Mouse (Mus musculus) midbrain, embryonic 16.5 days (tissue): Measurements from ENCODE around the gene Rbms1. TPM values are rescaled to one million over a fixed set of nuclear protein-coding genes. Genes with fewer than 3 reads are reported as not detected.

Source experiments
- ATAC-seq: fragments of 200-750 bp; cut with Nextera tagmentation; 2 replicates; pipeline ENCODE4 v1.8.0; 2017; ENCODE audit warnings: moderate TSS enrichment
- H3K27ac ChIP-seq: fragments of 300-500 bp; sonication (generic); 2 replicates; pipeline ENCODE4 v1.5.1; 2014; ENCODE audit warnings: mild to moderate bottlenecking, low read length, mixed read lengths
- H3K27me3 ChIP-seq: fragments of 300-500 bp; sonication (generic); 2 replicates; pipeline ENCODE4 v1.6.1; 2014; ENCODE audit warnings: low read depth, low read length, mixed read lengths; ENCODE audit not compliant: control insufficient read depth, insufficient read depth
- H3K36me3 ChIP-seq: fragments of 300-500 bp; sonication (generic); 2 replicates; pipeline ENCODE4 v1.6.1; 2014; ENCODE audit warnings: mild to moderate bottlenecking, low read length, moderate library complexity, mixed read lengths; ENCODE audit not compliant: control insufficient read depth, insufficient read depth
- H3K4me1 ChIP-seq: fragments of 300-500 bp; sonication (generic); 2 replicates; pipeline ENCODE4 v1.6.1; 2014; ENCODE audit warnings: mild to moderate bottlenecking, low read length, mixed read lengths; ENCODE audit not compliant: control insufficient read depth, insufficient read depth
- H3K4me2 ChIP-seq: fragments of 300-500 bp; sonication (generic); 2 replicates; pipeline ENCODE4 v1.6.1; 2014; ENCODE audit warnings: mild to moderate bottlenecking, low read length, mixed read lengths
- H3K4me3 ChIP-seq: fragments of 300-500 bp; sonication (generic); 2 replicates; pipeline ENCODE4 v1.5.1; 2014; ENCODE audit warnings: low read depth, mild to moderate bottlenecking, low read length, moderate library complexity, mixed read lengths
- H3K9ac ChIP-seq: fragments of 300-500 bp; sonication (generic); 2 replicates; pipeline ENCODE4 v1.6.1; 2014; ENCODE audit warnings: low read depth, low read length, mixed read lengths
- H3K9me3 ChIP-seq: fragments of 300-500 bp; sonication (generic); replicated peaks from 2 replicates; pipeline ENCODE4 v1.6.1; 2014; ENCODE audit warnings: mild to moderate bottlenecking, low read length, mixed read lengths; ENCODE audit not compliant: control insufficient read depth, poor library complexity, severe bottlenecking
- WGBS: fragments of 180-500 bp; shearing (Covaris S2); extraction: QIAGEN DNeasy Blood & Tissue Kit; methylation state at CpG from one replicate; pipeline ENCODE4 v1.1.7; 2014; 5-methylcytosine and 5-hydroxymethylcytosine counted together
- polyA plus RNA-seq: library from polyadenylated mRNA; unstranded; fragments of >200 nt; fragmentation: Nextera tagmentation; extraction: Ambion mirVana; gene quantifications from 2 replicates; pipeline ENCODE4 v1.2.1, GENCODE M21; 2015

Rbms1 gene
- polyA plus RNA-seq, 1 experiment from 2014 or later, result 43.7 TPM

DNA sequence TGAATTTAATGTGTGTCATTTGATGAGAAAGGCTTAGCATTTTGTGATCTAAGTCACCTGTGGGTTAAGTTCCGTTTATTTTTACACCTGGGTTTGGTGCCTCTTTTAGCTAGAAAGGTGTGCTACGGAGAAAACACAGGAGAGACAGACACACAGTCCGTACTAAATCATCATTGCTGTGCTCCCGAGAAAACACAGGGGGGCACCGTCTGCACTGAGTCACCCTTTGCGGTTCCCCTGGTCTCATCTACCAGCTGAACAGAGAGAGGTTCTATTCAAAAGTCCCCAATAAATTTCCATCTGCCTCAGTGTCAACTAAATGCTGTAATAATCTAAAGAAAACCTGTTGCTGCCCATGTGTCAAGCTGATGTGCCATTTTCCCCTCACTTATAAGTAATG, 232.1 kb downstream of the Rbms1 start:
- H3K9ac ChIP-seq, result no peak overlapping the region
- WGBS, result 46% methylated on average over 6 of the region's 6 CpGs
- H3K27me3 ChIP-seq, result no peaks in the 10 kb centered on the region
- H3K9me3 ChIP-seq, result no peaks in the 10 kb centered on the region
- no peak overlapping the region for H3K4me2 ChIP-seq
- ATAC-seq, result no peak
- H3K27ac ChIP-seq, result no peak overlapping the region
- H3K36me3 ChIP-seq, result no peaks in the 10 kb centered on the region
- H3K4me1 ChIP-seq, result no peaks in the 10 kb centered on the region
- no peak overlapping the region for H3K4me3 ChIP-seq

DNA sequence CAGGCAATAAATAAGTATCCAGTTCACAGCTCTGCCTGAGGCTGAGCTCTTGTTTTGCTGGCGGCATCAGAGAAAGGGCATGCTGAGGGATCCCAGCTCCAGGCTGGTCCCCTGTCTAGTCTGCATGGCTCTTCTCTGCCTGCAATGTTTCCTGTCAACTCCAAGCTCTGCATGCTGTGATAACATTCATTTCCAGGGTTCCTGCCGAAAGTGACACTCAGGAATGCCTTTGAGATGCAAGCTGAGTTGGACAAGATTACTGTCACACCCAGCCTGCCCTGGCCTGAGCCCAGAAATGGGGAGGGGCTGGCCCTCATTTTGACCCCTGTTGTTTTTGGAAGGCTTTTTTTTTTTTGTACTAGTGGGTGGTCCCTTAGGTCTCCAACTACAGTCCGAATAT, 233.0 kb downstream of the Rbms1 start:
- no peak for ATAC-seq
- Histone ChIP-seq H3K4me3 (no peak overlapping the region), H3K4me2 (no peak overlapping the region), H3K27ac (no peak overlapping the region), H3K4me1 (no peaks in the 10 kb centered on the region), H3K36me3 (no peaks in the 10 kb centered on the region), H3K9ac (no peak overlapping the region), H3K27me3 (no peaks in the 10 kb centered on the region), H3K9me3 (no peaks in the 10 kb centered on the region)
- 29% methylated on average over 3 of the region's 3 CpGs for WGBS

DNA sequence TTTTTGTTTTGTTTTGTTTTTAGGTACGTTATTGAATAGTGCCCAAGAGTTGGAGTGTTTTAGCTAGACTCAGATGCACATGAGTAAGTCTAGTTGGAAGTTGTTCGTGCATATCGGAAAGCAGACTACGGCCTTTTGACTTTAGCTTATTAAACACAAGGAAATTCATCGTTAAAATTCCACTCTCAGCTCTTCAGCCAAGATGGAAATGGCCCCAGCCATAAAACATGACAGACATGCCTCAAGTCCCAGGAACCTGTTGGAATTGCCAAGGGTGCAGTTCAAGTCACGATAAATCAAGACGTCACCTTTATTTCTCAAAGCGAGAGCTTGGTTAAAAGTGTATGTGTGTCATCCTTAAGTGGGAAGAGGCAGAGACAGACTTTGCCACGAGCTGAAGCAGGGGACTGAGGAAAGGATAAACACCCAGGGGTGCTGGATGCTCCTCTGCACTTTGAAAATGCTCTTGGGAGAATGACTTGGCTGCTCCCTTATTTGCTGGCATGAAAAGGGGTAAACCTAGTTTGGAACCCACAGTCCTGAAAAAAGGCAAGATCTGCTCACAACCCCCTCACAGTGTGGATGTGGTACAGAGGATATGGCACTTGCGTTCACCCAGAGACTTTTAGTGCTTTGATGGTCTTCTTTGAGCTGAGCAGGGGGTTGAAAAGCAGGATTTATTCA, 233.9 kb downstream of the Rbms1 start:
- H3K9me3 ChIP-seq, result no peaks in the 10 kb centered on the region
- no peaks in the 10 kb centered on the region for H3K4me1 ChIP-seq
- no peak overlapping the region for H3K4me2 ChIP-seq
- H3K27ac ChIP-seq, result no peak overlapping the region
- no peak overlapping the region for H3K9ac ChIP-seq
- 73% methylated on average over 10 of the region's 10 CpGs for WGBS
- H3K36me3 ChIP-seq, result no peaks in the 10 kb centered on the region
- no peaks in the 10 kb centered on the region for H3K27me3 ChIP-seq
- ATAC-seq, result no peak
- H3K4me3 ChIP-seq, result no peak overlapping the region

DNA sequence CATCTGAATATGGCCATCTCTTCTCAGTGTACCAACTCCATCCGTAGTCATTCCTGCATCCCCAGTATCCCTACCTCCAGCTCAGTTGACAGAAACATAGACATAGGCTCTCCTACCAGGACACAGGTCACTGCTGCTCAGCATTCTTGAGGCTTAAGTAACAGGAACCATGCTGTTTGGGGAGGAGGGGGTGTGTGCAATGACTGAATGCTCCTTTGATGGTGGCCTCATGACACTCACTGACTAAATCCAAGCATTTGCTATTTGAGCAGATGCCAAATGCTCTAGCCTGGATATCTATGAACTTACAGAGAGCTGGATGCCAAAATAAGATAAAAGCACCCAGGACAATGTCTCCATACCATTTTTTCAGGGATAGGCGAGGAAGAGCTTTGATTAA, 238.3 kb downstream of the Rbms1 start:
- Histone ChIP-seq H3K4me2 (no peak overlapping the region), H3K4me1 (no peaks in the 10 kb centered on the region; the same call in 1 of the 2 replicates), H3K9me3 (no peaks in the 10 kb centered on the region), H3K27me3 (no peaks in the 10 kb centered on the region), H3K4me3 (no peak overlapping the region), H3K9ac (no peak overlapping the region), H3K36me3 (no peaks in the 10 kb centered on the region), H3K27ac (no peak overlapping the region)
- 65% methylated on average over 2 of the region's 2 CpGs for WGBS
- ATAC-seq, result no peak

DNA sequence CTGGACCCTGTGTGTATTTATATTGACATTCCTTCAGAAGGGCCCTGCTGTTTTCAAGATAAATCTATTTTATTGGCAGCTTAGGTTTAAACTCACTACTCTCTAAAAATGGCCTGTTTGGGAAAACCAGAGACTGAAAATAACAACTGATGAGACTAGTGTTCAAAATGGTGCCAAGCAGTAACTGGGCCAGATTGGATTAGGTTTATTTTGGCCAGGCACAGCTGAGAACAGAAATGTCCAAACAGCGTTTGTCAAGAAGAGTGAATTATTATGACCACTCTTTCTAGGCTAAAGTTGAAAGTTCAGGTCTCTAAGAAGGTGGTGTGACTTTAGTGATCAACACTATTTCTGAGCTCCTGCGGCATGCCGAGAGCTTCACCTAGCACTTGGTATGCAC, 240.0 kb downstream of the Rbms1 start:
- Histone ChIP-seq H3K4me1 (no peaks in the 10 kb centered on the region; the same call in 1 of the 2 replicates), H3K36me3 (no peaks in the 10 kb centered on the region), H3K27me3 (no peaks in the 10 kb centered on the region), H3K9ac (no peak overlapping the region), H3K4me3 (no peak overlapping the region), H3K27ac (no peak overlapping the region), H3K9me3 (no peaks in the 10 kb centered on the region), H3K4me2 (no peak overlapping the region)
- WGBS, result 90% methylated on average over 3 of the region's 3 CpGs
- ATAC-seq, result no peak

DNA sequence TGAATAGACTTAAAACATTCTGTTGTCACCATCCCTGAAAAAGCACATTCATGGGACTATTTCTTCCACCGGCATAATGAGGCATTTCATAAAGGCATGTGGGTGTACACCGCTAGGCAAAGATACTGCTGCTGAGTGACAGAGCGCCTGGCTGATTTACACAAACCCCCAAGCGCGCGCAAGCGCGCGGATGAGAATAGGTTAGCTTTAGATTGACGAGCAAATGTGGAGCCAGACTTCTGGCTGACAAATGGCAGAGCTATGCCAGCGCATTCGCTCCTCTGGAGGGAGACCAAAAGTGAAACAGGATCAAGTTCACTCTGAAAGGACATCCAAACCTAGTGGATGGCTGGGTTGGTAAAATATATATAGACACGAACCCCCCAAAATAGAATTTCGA, 240.5 kb downstream of the Rbms1 start, which contains the start of gene Itgb6:
Gene Itgb6, minus strand, starts transcription at position 130 of the 400 bp plus-strand sequence.
- no peak within 1 kb of the TSS for H3K27ac ChIP-seq
- WGBS, result 64% methylated on average over 14 of the region's 14 CpGs
- H3K9ac ChIP-seq, result no peak within 1 kb of the TSS
- ATAC-seq, result peak; percentile 73
- H3K4me2 ChIP-seq, result peak within 1 kb of the TSS; percentile 31; the same call in 1 of the 2 replicates
- H3K9me3 ChIP-seq, result no peaks in the 10 kb centered on the region
- H3K27me3 ChIP-seq, result no peaks in the 10 kb centered on the region
- no peaks in the 10 kb centered on the region for H3K36me3 ChIP-seq
- no peak within 1 kb of the TSS for H3K4me3 ChIP-seq
- H3K4me1 ChIP-seq, result no peaks in the 10 kb centered on the region; the same call in 1 of the 2 replicates

DNA sequence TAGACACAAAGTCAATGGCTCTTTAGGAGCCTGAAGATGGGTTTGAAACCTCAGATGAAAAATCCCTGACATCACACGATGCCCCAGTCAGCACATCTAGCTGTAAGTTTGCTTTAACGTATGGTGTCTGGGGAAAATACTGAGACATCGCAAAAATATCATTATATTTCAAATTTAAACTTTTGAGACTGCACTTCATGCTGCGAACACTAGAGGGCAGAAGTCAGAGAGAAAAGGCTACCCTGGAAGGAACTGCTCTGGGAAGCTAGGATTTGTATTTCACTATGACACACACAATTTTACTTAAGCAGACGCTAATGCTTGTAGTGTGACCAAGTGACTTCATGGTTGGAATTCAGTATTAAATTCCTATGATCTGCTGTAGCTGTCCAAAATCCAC, 242.1 kb downstream of the Rbms1 start:
- Histone ChIP-seq H3K27ac (no peak overlapping the region), H3K4me2 (no peak overlapping the region)
- WGBS, result 20% methylated on average over 5 of the region's 5 CpGs

DNA sequence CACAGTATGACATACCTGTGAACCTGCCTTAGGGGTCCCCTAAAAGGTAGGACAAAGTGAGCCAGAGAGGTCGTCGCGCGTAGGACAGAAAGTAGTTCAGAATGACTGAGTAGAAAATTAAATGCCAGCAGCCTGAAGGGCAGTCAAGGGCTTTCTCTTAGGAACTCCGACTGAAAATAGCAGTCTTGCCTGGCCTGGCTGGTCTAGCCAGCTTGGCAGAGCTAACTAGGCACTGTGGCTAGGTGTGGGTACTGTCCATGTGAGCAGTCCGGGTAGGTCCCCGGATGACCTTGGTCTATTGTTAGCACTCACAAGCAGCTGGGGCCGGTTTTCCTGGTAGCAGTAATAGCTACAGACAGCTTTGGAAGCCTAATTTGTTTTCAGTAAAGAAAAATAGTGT, 242.8 kb downstream of the Rbms1 start:
- WGBS, result 76% methylated on average over 8 of the region's 8 CpGs

More for the DNA sequence above, 242.1 kb downstream of the Rbms1 start:
- ATAC-seq, result 0 out of 2 replicates have a peak, but pooled peaks have one; percentile 47
- Histone ChIP-seq H3K4me1 (no peaks in the 10 kb centered on the region; the same call in 1 of the 2 replicates), H3K9me3 (no peaks in the 10 kb centered on the region), H3K27me3 (no peaks in the 10 kb centered on the region), H3K36me3 (no peaks in the 10 kb centered on the region), H3K9ac (no peak overlapping the region), H3K4me3 (no peak overlapping the region)

DNA sequence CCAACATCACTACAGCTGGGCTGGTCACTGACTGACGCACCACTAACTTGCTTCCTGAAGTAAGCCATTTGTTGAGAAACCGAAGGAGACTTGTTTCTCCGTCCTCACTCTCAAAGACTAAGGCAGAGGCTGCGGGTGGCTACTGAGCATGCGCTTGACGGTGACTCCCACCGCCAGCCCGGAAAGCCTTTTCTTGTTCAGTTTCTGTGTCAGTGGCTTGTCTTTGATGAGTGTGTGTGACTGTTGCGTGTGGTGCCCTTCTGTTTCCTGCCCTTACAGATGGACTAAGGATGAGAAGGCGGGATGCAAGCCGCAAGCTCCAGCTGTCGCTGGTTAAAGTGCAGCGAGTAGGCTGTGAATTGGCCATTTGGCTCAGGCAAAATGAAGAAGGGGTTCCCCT, 245.6 kb downstream of the Rbms1 start:
- H3K9ac ChIP-seq, result no peak overlapping the region
- no peak for ATAC-seq
- no peak overlapping the region for H3K27ac ChIP-seq
- peaks cover 17% of the 10 kb centered on the region for H3K4me1 ChIP-seq
- 67% methylated on average over 13 of the region's 13 CpGs for WGBS
- H3K36me3 ChIP-seq, result no peaks in the 10 kb centered on the region
- peak overlapping the region; percentile 28 for H3K4me2 ChIP-seq
- H3K4me3 ChIP-seq, result no peak overlapping the region
- H3K9me3 ChIP-seq, result no peaks in the 10 kb centered on the region
- H3K27me3 ChIP-seq, result no peaks in the 10 kb centered on the region

More for the DNA sequence above, 242.8 kb downstream of the Rbms1 start:
- H3K36me3 ChIP-seq, result no peaks in the 10 kb centered on the region
- no peak overlapping the region for H3K4me3 ChIP-seq
- no peak overlapping the region for H3K27ac ChIP-seq
- H3K9me3 ChIP-seq, result no peaks in the 10 kb centered on the region
- no peak overlapping the region for H3K9ac ChIP-seq
- no peaks in the 10 kb centered on the region for H3K27me3 ChIP-seq
- H3K4me1 ChIP-seq, result peaks cover under 1% of the 10 kb centered on the region; the same call in 1 of the 2 replicates
- H3K4me2 ChIP-seq, result no peak overlapping the region
- ATAC-seq, result no peak
